Mouse (Mus musculus) regulatory T cell (primary cell): ENCODE data around the gene Anks1.
"Not testable (repeated sequence)": the region's sequence is repeated elsewhere in the genome, so short reads cannot be mapped to it uniquely, and the experiment has no call there.

Source experiments
- in situ Hi-C: fragments of 300-600 bp; cut with MboI, MseI; formaldehyde crosslinking; loops from one replicate; pipeline ENCODE4 v1.15.1; 2025; ENCODE audit warnings: high pct_unique_total_duplicates

The Anks1 gene

DNA sequence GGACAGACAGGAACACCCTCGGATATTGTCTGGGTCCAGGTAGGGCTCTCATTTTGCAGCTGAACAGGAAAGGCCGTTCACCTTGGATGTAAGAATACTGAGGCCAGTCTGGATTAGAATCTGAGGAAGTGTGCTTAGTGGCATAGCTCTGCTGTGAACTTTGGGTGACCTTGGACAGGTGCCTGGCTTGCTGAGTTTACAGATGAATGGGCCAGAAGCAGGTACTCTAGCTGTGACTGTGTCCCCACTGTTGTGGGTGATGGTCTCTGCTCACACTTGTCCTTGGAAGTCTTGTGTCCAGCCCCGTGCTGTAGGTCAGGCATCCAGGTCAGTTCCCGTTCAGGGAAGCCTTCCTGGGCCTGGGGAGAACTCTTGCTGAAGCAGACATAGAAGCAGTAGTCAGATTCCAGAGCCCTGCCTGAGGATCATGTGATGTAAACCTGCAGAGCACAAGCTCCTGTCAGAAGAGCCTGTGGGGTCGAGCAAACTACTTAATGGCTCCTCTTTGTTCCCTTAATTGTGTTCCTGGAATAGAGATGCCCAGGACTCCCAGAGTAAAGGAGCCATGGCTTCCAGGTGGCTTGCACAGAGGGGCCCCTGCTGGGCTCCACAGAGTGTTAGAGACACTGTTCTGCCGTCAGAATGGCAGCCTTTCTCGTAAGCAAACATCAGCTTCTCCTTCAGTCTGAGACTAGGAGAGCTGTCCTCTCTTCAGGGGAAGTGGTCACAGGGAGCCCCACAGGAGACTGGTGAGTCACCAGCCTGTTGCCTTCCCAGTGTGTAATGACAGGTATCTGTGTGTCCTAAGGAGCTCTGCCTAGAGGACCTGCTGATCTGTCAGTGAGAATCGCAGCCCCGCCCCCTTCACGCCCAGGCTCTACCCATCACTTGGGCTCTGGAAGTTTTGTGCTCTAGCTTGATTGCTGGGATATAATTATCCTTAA, 85.2 kb downstream of the Anks1 start:
- in situ Hi-C loops, result no loop called here

GRCm38 (mm10) chr17:27996320-27996719, 87.2 kb downstream of the Anks1 start:
- in situ Hi-C loops, result no loop called here

- in situ Hi-C loops, result no loop called here
These were observed 88.1 kb downstream of the Anks1 start for GRCm38 (mm10) chr17:27997212-27997611.

DNA sequence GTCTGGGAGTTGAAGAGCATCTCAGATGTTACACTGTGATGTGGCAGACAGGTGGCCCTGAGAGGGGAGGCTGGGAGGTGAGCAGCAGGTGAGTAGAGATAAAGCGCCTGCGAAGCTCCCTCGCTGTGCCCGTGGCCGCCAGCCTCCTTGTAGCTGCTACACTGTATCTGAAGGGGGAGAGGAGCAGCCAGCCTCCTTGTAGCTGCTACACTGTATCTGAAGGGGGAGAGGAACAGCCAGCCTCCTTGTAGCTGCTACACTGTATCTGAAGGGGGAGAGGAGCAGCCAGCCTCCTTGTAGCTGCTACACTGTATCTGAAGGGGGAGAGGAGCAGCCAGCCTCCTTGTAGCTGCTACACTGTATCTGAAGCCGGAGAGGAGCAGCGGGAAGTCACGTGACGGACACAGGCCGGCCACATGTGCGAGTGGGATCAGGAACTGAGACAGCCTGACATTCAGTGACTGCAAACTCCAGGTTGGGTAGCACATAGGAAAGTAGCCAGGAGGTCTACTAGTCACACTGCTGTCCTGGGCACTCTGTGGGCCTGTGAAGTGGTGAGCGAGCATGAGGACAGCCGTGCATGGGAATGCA, 90.7 kb downstream of the Anks1 start:
- in situ Hi-C loops, result not testable (repeated sequence)

- in situ Hi-C loops, result no loop called here
These were observed 91.3 kb downstream of the Anks1 start for GRCm38 (mm10) chr17:28000389-28000788.

- in situ Hi-C loops, result no loop called here
These were observed 91.7 kb downstream of the Anks1 start for GRCm38 (mm10) chr17:28000851-28001250.

- in situ Hi-C loops, result no loop called here
These were observed 96.3 kb downstream of the Anks1 start for GRCm38 (mm10) chr17:28005393-28005792.

- in situ Hi-C loops, result no loop called here
These were observed 97.1 kb downstream of the Anks1 start for GRCm38 (mm10) chr17:28006208-28006607.

GRCm38 (mm10) chr17:28006611-28007010, 97.5 kb downstream of the Anks1 start:
- in situ Hi-C loops, result no loop called here

- in situ Hi-C loops, result no loop called here
These were observed 98.2 kb downstream of the Anks1 start for GRCm38 (mm10) chr17:28007179-28007811.

GRCm38 (mm10) chr17:28007857-28008564, 98.9 kb downstream of the Anks1 start:
- in situ Hi-C loops, result no loop called here

DNA sequence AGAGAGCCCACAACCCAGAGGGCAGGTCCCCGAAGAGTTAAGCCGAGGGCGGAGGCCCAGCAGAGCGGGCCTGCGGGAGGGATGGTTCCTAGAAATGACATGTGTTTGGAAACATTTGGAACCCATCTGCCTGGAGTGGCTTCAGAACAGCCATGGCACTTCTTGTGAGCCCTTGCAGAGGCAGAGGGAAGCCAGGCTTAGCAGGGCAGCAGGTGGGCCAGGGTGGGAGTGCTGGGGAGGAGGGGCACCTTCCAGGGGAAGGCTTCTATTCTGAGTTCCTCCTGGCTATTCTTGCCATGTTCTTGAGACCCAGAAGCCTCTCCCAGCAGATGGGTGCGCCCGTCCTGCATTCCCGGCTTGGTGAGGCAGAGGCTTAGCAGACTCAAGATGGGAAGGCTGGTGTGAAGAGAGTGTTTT, 99.5 kb downstream of the Anks1 start:
- in situ Hi-C loops, result no loop called here

DNA sequence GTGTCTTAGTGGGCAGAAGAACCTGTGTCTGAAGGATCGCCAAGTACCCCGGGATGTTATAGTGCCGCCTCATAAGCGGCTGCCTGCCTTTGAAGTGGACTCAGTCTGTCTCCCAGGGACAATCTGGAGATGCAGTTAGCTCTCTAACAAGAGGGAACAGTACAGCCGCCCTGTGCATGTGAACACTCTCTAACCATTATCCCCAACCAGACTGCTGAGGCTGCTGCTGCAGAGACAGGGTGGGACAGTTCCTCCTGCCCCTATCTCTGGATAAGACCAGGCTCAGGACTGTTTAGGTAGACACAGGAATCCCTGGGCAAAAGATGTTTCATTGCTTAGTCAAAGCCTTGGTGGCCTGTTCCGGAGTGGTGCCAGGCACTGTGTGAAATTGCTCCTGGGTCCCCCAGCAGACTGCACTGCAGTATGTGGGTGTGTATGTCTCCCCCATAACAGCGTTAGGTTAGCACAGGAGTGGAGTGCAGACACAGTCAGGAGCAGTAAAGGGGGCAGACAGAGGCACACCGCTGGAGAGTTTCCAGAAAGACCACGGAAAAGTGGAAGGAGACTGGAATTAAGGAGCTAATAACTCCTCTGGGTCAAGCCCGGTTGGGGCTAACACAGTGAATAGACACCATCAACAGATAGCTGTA, 100.1 kb downstream of the Anks1 start:
- in situ Hi-C loops, result no loop called here

- in situ Hi-C loops, result no loop called here
These were observed 100.6 kb downstream of the Anks1 start for GRCm38 (mm10) chr17:28009716-28010114.

- in situ Hi-C loops, result no loop called here
These were observed 101.8 kb downstream of the Anks1 start for GRCm38 (mm10) chr17:28010925-28011324.

DNA sequence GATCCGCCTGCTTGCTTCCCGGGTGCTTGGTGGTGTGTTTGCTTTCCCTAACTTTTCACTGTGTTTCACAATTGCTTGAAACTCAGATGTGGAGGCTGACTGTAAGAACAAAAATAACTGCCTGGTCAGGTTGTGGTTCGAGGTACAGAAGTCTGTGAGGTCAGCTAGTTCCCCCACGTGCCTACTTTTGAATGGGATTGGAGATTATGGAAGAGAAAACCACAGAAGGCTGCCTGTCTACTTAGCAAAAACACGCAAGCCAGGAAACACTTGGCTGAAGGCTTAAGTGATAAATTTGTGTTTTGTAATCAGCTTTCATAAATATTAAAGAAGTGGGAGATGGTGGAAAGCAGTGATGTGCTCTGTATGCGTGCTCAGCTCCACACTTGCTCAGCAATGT, 103.7 kb downstream of the Anks1 start:
- in situ Hi-C loops, result no loop called here

- in situ Hi-C loops, result no loop called here
These were observed 104.3 kb downstream of the Anks1 start for GRCm38 (mm10) chr17:28013259-28013875.

DNA sequence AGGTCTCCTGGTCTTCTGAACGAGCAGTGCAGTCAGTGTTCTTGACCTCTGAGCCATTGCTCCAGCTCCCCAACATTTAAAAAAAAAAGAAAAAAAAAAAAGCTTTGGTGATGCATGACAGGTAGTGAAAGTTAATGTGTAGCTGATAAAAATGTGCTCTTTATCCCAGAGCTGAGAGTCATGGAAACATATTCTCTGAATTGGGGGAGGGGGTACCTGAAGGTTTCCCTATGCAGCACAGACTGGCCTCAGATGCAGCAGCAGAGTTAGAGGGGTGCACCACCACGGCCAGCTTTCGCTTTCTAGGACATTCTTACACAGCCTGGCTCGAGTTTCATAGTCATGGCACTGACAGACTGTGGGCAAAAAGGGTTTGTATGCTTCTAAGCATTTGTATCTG, 105.3 kb downstream of the Anks1 start:
- in situ Hi-C loops, result no loop called here

DNA sequence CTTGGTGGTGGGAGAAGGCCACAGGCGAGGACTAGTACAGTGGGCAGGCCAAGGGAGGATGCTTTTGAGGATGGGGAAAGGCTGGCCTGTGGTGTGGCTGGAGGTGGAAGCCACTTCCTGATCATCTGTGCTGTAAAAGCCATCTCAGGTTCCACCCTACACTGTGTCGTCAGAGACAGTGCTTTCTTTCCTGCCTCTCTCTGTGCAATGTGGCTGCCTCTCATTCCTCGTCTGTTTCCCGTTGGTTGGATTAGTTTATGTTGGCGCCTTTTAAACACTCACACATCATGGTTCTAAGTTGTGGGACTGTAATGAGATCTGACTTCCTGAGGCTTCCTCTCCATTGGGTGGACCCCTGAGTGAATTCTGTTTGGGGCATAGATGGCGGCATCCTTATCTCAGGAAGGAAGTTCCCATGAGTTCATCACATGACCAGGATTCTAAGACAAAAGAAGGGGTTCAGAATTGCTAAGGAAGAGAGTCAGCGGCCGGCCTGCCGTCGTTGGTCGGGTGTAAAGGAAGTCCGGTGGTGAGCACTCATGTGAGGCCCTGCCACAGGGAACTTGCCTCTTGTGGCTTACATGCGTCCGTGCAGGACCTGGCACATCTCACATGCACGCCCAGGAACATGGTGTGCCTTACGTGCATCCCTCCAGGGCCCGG, 106.1 kb downstream of the Anks1 start:
- in situ Hi-C loops, result no loop called here

- in situ Hi-C loops, result no loop called here
These were observed 107.1 kb downstream of the Anks1 start for GRCm38 (mm10) chr17:28016056-28016797.
